Mouse (Mus musculus) embryonic fibroblast, embryonic 13.5 days (primary cell): ENCODE data around the gene Pithd1.

Experiments
- CTCF ChIP-seq: IDR thresholded peaks from 2 replicates; pipeline ENCODE4 v1.5.1; 2011; ENCODE audit warnings: mild to moderate bottlenecking, control low read depth, low read length, moderate library complexity, borderline replicate concordance; ENCODE audit not compliant: insufficient read depth
- POLR2A ChIP-seq: IDR thresholded peaks from 2 replicates; pipeline ENCODE4 v1.6.1; 2011; ENCODE audit warnings: low read depth, mild to moderate bottlenecking, control low read depth, low read length, moderate library complexity

DNA sequence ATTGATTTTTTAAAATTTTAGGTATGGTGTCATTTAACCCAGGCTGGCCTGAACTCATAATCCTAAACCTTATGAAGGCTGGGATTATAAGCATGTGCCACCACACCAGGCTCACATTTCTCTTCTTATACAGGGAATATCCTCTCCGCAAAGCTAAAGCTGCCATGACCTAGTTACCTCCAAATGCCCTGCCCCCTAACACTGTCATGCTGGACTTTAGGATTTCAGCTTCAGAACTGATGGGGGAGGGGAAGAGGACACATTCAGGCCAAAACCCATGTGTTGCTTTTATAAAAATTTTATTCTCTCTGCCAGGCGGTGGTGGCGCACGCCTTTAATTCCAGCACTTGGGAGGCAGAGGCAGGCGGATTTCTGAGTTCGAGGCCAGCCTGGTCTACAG, 6.9 kb upstream of the Pithd1 start:
- no peak for TF ChIP-seq POLR2A
- TF ChIP-seq CTCF = no peak
